Mouse (Mus musculus) frontal cortex, adult 2 months (tissue): ENCODE measurements around the gene Ildr2. TPM values are rescaled to one million over a fixed set of nuclear protein-coding genes. Genes with fewer than 3 reads are reported as not detected.

Experiments
- DNase-seq, 2 experiments: peaks; one replicate each; pipeline ENCODE4 v3.0.0; 2022; ENCODE audit warnings: low spot score in 1 of 2; ENCODE audit errors: extremely low spot score in 1 of 2
- polyA plus RNA-seq: library from polyadenylated mRNA; depleted of rRNA; stranded (reverse); fragments of >200 nt; gene quantifications from 2 replicates; pipeline ENCODE4 v1.2.3, GENCODE M21; 2012; rRNA removed

Ildr2 gene
- 35.0 and 37.6 TPM in 2 replicates for polyA plus RNA-seq

- DNase-seq = peak in 1 of 2 experiments; percentile 70
Measured at GRCm38 (mm10) chr1:166253898-166254894, at the start of gene Ildr2. TSS of gene Ildr2 (plus strand) at chr1:166254139.

- no peak for DNase-seq
Measured at GRCm38 (mm10) chr1:166204171-166204570, 49.8 kb upstream of the Ildr2 start.

- no peak for DNase-seq
Measured at GRCm38 (mm10) chr1:166205159-166205558, 48.8 kb upstream of the Ildr2 start.

- peak in 1 of 2 experiments; percentile 37 for DNase-seq
Measured at GRCm38 (mm10) chr1:166209371-166209770, 44.6 kb upstream of the Ildr2 start.

GRCm38 (mm10) chr1:166214181-166214580, 39.8 kb upstream of the Ildr2 start:
- DNase-seq = peak in 1 of 2 experiments; percentile 39

- no peak for DNase-seq
Measured at GRCm38 (mm10) chr1:166238315-166238969, 15.5 kb upstream of the Ildr2 start, which contains the start of gene Mael. TSS of gene Mael (minus strand) at chr1:166238747.

- DNase-seq = peak; percentile 60 to 83
Measured at GRCm38 (mm10) chr1:166244285-166244684, 9.7 kb upstream of the Ildr2 start.

- DNase-seq = no peak
Measured at GRCm38 (mm10) chr1:166255091-166255490, 1.2 kb downstream of the Ildr2 start.

- peak in 1 of 2 experiments; percentile 29 for DNase-seq
Measured at GRCm38 (mm10) chr1:166255651-166256050, 1.7 kb downstream of the Ildr2 start.

GRCm38 (mm10) chr1:166256302-166256701, 2.4 kb downstream of the Ildr2 start:
- DNase-seq = no peak

GRCm38 (mm10) chr1:166256898-166257297, 3.0 kb downstream of the Ildr2 start:
- DNase-seq = no peak

- no peak for DNase-seq
Measured at GRCm38 (mm10) chr1:166259526-166259925, 5.6 kb downstream of the Ildr2 start.

- no peak for DNase-seq
Measured at GRCm38 (mm10) chr1:166266001-166266705, 12.2 kb downstream of the Ildr2 start.

GRCm38 (mm10) chr1:166266918-166267317, 13.0 kb downstream of the Ildr2 start:
- no peak for DNase-seq

GRCm38 (mm10) chr1:166268218-166268617, 14.3 kb downstream of the Ildr2 start:
- no peak for DNase-seq

GRCm38 (mm10) chr1:166278786-166279185, 24.8 kb downstream of the Ildr2 start:
- no peak for DNase-seq

- no peak for DNase-seq
Measured at GRCm38 (mm10) chr1:166279580-166280206, 25.8 kb downstream of the Ildr2 start.

- DNase-seq = peak; percentile 63 to 73
Measured at GRCm38 (mm10) chr1:166280566-166280965, 26.6 kb downstream of the Ildr2 start.

GRCm38 (mm10) chr1:166281287-166281686, 27.3 kb downstream of the Ildr2 start:
- no peak for DNase-seq

- no peak for DNase-seq
Measured at GRCm38 (mm10) chr1:166281836-166282235, 27.9 kb downstream of the Ildr2 start.
